Mouse (Mus musculus): ENCODE measurements around the gene Nfe2l1. TPM values are rescaled to one million over a fixed set of nuclear protein-coding genes. Genes with fewer than 3 reads are reported as not detected.

The Nfe2l1 gene
- polyA plus RNA-seq, 1 experiment from 2014 or later: 51.8 TPM

DNA sequence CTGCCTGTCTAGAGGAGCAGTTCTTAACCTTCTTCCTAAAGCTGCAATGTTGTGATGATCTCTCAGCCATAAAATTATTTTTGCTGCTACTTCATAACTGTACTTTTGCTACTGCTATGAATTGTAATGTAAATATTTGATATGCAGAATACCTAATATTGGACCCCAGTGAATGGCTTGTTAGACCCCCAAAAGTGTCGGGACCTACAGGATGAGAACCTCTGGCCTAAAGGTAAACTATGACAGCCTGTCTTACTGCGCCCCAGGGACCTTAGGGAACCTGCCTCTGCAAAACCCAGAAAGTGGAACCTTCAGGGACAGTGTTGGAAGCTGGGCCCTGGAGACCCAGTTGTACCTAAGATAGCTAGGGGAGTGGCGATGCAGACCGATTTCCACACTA is 45.5 kb upstream of the Nfe2l1 start:
- WGBS: 25% methylated on average over 4 of the region's 4 CpGs
- no peak overlapping the region for H3K27ac ChIP-seq (ENCODE audit: low read length)
- H3K4me1 ChIP-seq (ENCODE audit: insufficient read depth, low read depth, low read length): no peaks in the 10 kb centered on the region
- ATAC-seq: no peak
- no peaks in the 10 kb centered on the region for H3K36me3 ChIP-seq (ENCODE audit: insufficient read depth, low read length)
- peaks cover 8% of the 10 kb centered on the region; the same call in 1 of the 2 replicates for H3K27me3 ChIP-seq (replicated peaks; ENCODE audit: insufficient read depth, low read length)
- no peaks in the 10 kb centered on the region for H3K9me3 ChIP-seq (ENCODE audit: low read length)
- H3K4me2 ChIP-seq (replicated peaks; ENCODE audit: low read depth, low read length): peak overlapping the region; percentile 54
- no peak for TF ChIP-seq EP300 (IDR thresholded peaks at IDR 0.05)
- TF ChIP-seq CTCF (IDR thresholded peaks at IDR 0.05): no peak
- no peak for DNase-seq (ENCODE audit: low spot score)
- H3K4me3 ChIP-seq (ENCODE audit: low read depth, low read length): peak overlapping the region; percentile 23
- H3K9ac ChIP-seq (replicated peaks; ENCODE audit: low read depth): no peak overlapping the region

- DNase-seq (ENCODE audit: low spot score): no peak
- no peak for ATAC-seq
- no peaks in the 10 kb centered on the region for H3K4me1 ChIP-seq (ENCODE audit: insufficient read depth, low read depth, low read length)
- H3K27ac ChIP-seq (ENCODE audit: low read length): no peak overlapping the region
- H3K27me3 ChIP-seq (replicated peaks; ENCODE audit: insufficient read depth, low read length): peaks cover 8% of the 10 kb centered on the region; the same call in 1 of the 2 replicates
- 59% methylated on average over 11 of the region's 11 CpGs for WGBS
- TF ChIP-seq EP300 (IDR thresholded peaks at IDR 0.05) (no peak), CTCF (IDR thresholded peaks at IDR 0.05) (no peak)
- no peak overlapping the region for H3K4me2 ChIP-seq (replicated peaks; ENCODE audit: low read depth, low read length)
- H3K9ac ChIP-seq (replicated peaks; ENCODE audit: low read depth): no peak overlapping the region
- no peaks in the 10 kb centered on the region for H3K9me3 ChIP-seq (ENCODE audit: low read length)
- no peak overlapping the region for H3K4me3 ChIP-seq (ENCODE audit: low read depth, low read length)
- H3K36me3 ChIP-seq (ENCODE audit: insufficient read depth, low read length): no peaks in the 10 kb centered on the region
Observed at GRCm38 (mm10) chr11:96873601-96874140, 43.9 kb upstream of the Nfe2l1 start.

- no peaks in the 10 kb centered on the region for H3K36me3 ChIP-seq (ENCODE audit: insufficient read depth, low read length)
- H3K4me1 ChIP-seq (ENCODE audit: insufficient read depth, low read depth, low read length): no peaks in the 10 kb centered on the region
- 22% methylated on average over 24 of the region's 24 CpGs for WGBS
- H3K9me3 ChIP-seq (ENCODE audit: low read length): no peaks in the 10 kb centered on the region
- H3K4me2 ChIP-seq (replicated peaks; ENCODE audit: low read depth, low read length): no peak overlapping the region
- H3K9ac ChIP-seq (replicated peaks; ENCODE audit: low read depth): no peak overlapping the region
- DNase-seq (ENCODE audit: low spot score) (no peak), ATAC-seq (0 out of 2 replicates have a peak, but pooled peaks have one; percentile 11)
- H3K27me3 ChIP-seq (replicated peaks; ENCODE audit: insufficient read depth, low read length): peaks cover 8% of the 10 kb centered on the region; the same call in 1 of the 2 replicates
- no peak overlapping the region for H3K4me3 ChIP-seq (ENCODE audit: low read depth, low read length)
- no peak overlapping the region for H3K27ac ChIP-seq (ENCODE audit: low read length)
- TF ChIP-seq CTCF (IDR thresholded peaks at IDR 0.05) (no peak), EP300 (IDR thresholded peaks at IDR 0.05) (no peak)
Observed at GRCm38 (mm10) chr11:96872441-96873379, 42.9 kb upstream of the Nfe2l1 start.

GRCm38 (mm10) chr11:96867149-96867548 is 37.4 kb upstream of the Nfe2l1 start:
- WGBS: 8% methylated on average over 5 of the region's 5 CpGs
- no peaks in the 10 kb centered on the region for H3K9me3 ChIP-seq (ENCODE audit: low read length)
- no peaks in the 10 kb centered on the region for H3K36me3 ChIP-seq (ENCODE audit: insufficient read depth, low read length)
- H3K4me2 ChIP-seq (replicated peaks; ENCODE audit: low read depth, low read length): no peak overlapping the region
- DNase-seq (ENCODE audit: low spot score) (peak; percentile 73), ATAC-seq (peak; percentile 26; the same call in 1 of the 2 replicates)
- TF ChIP-seq CTCF (IDR thresholded peaks at IDR 0.05): peak; percentile 94
- no peak for TF ChIP-seq EP300 (IDR thresholded peaks at IDR 0.05)
- H3K9ac ChIP-seq (replicated peaks; ENCODE audit: low read depth): no peak overlapping the region
- no peak overlapping the region for H3K4me3 ChIP-seq (ENCODE audit: low read depth, low read length)
- 0 out of 2 replicates have a peak, but pooled peaks cover 3% of the 10 kb centered on the region for H3K27me3 ChIP-seq (replicated peaks; ENCODE audit: insufficient read depth, low read length)
- H3K27ac ChIP-seq (ENCODE audit: low read length): no peak overlapping the region
- H3K4me1 ChIP-seq (ENCODE audit: insufficient read depth, low read depth, low read length): no peaks in the 10 kb centered on the region

DNA sequence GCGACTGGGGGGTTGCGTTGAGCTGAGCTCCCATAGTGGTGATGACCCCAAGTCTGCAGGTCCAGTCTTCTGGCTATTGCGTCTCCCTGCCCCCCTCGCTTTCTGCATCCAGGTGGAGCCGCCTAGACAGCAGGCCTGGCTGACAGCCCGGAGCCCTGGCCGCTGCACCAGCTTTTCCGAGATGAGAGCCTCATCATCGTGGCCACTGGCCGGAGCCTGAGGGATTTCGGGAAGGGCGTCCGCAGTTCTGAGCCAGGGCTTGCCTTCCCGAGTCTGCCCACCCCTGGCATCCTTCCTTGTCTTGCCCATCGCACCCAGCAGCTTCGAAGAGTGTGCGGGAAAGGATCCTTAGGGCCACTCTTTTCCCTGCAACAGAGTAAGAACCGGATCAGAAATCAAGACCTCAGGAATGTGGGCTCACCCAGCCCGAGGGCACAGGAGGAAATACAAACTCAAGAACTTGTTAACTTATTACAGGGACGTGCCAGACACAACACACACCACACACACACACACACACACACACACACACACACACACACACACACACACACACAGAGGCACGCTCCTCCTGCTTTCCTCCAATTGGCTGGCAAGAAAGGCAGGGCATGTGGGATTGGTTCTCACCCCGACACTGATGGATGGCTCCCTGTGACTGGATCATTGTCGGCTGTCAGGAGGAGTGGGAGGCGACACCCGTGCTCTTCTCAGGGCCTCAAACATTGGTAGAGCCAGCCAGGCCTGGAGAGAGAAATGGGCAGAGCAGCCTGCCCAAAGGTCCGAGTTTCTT is 33.6 kb upstream of the Nfe2l1 start:
- H3K9ac ChIP-seq (replicated peaks; ENCODE audit: low read depth): no peak overlapping the region
- 19% methylated on average over 26 of the region's 26 CpGs for WGBS
- 0 out of 2 replicates have a peak, but pooled peaks cover 3% of the 10 kb centered on the region for H3K27me3 ChIP-seq (replicated peaks; ENCODE audit: insufficient read depth, low read length)
- 0 out of 2 replicates have a peak overlapping the region, but pooled peaks have one; percentile 29 for H3K27ac ChIP-seq (ENCODE audit: low read length)
- no peak overlapping the region for H3K4me2 ChIP-seq (replicated peaks; ENCODE audit: low read depth, low read length)
- DNase-seq (ENCODE audit: low spot score) (peak; percentile 76), ATAC-seq (peak; percentile 69)
- no peaks in the 10 kb centered on the region for H3K36me3 ChIP-seq (ENCODE audit: insufficient read depth, low read length)
- TF ChIP-seq CTCF (IDR thresholded peaks at IDR 0.05): no peak
- TF ChIP-seq EP300 (IDR thresholded peaks at IDR 0.05): no peak
- H3K4me3 ChIP-seq (ENCODE audit: low read depth, low read length): no peak overlapping the region
- H3K9me3 ChIP-seq (ENCODE audit: low read length): no peaks in the 10 kb centered on the region
- peaks cover 5% of the 10 kb centered on the region; the same call in 1 of the 2 replicates for H3K4me1 ChIP-seq (ENCODE audit: insufficient read depth, low read depth, low read length)
